Mouse (Mus musculus) heart, embryonic 14.5 days (tissue): Measurements from ENCODE around the gene Tdrd7. TPM values are rescaled to one million over a fixed set of nuclear protein-coding genes. Genes with fewer than 3 reads are reported as not detected.

Source experiments
- ATAC-seq: fragments of 200-750 bp; cut with Nextera tagmentation; 2 replicates; pipeline ENCODE4 v1.8.0; 2017; ENCODE audit warnings: low read depth, moderate TSS enrichment; ENCODE audit not compliant: insufficient number of reproducible peaks, insufficient read depth, low FRiP score
- H3K27ac ChIP-seq, 2 experiments: fragments of 200-500 bp in 1 of 2; fragments of 300-500 bp in 1 of 2; sonication (generic) in 1 of 2; replicated peaks in 1 of 2; 2 replicates each; pipeline ENCODE4 v1.5.1; 2012 to 2014; ENCODE audit warnings: low read depth in 2 of 2, low read length in 2 of 2, control low read depth in 1 of 2, mild to moderate bottlenecking in 1 of 2, mixed read lengths in 1 of 2; ENCODE audit not compliant: control insufficient read depth in 1 of 2, insufficient read depth in 1 of 2
- H3K27me3 ChIP-seq: fragments of 300-500 bp; sonication (generic); 2 replicates; pipeline ENCODE4 v1.6.1; 2014; ENCODE audit warnings: mild to moderate bottlenecking, low read length, control low read depth; ENCODE audit not compliant: control insufficient read depth, insufficient read depth
- H3K36me3 ChIP-seq: fragments of 300-500 bp; sonication (generic); 2 replicates; pipeline ENCODE4 v1.6.1; 2014; ENCODE audit warnings: mild to moderate bottlenecking, control low read depth, low read length, mixed read lengths; ENCODE audit not compliant: control insufficient read depth, insufficient read depth
- H3K4me1 ChIP-seq, 2 experiments: fragments of 200-500 bp in 1 of 2; fragments of 300-500 bp in 1 of 2; sonication (generic) in 1 of 2; 2 replicates each; pipeline ENCODE4 v1.6.1; 2012 to 2014; ENCODE audit warnings: low read length in 2 of 2, control low read depth in 1 of 2, mixed read lengths in 1 of 2; ENCODE audit not compliant: control insufficient read depth in 2 of 2, insufficient read depth in 2 of 2
- H3K4me2 ChIP-seq: fragments of 300-500 bp; sonication (generic); 2 replicates; pipeline ENCODE4 v1.6.1; 2014; ENCODE audit warnings: mild to moderate bottlenecking, low read length
- H3K4me3 ChIP-seq, 2 experiments: fragments of 200-500 bp in 1 of 2; fragments of 300-500 bp in 1 of 2; sonication (generic) in 1 of 2; 2 replicates each; pipeline ENCODE4 v1.5.1; 2012 to 2014; ENCODE audit warnings: low read length in 2 of 2, mild to moderate bottlenecking in 2 of 2, control low read depth in 1 of 2, low read depth in 1 of 2, moderate library complexity in 1 of 2; ENCODE audit not compliant: control insufficient read depth in 1 of 2, insufficient read depth in 1 of 2
- H3K9ac ChIP-seq: fragments of 300-500 bp; sonication (generic); 2 replicates; pipeline ENCODE4 v1.6.1; 2014; ENCODE audit warnings: mild to moderate bottlenecking, low read length
- H3K9me3 ChIP-seq: fragments of 300-500 bp; sonication (generic); 2 replicates; pipeline ENCODE4 v1.6.1; 2016; ENCODE audit warnings: low read length, control low read depth; ENCODE audit not compliant: control insufficient read depth
- WGBS: fragments of 180-500 bp; shearing (Covaris S2); extraction: QIAGEN DNeasy Blood & Tissue Kit; methylation state at CpG from one replicate; pipeline ENCODE4 v1.1.7; 2014; 5-methylcytosine and 5-hydroxymethylcytosine counted together
- polyA plus RNA-seq: library from polyadenylated mRNA; unstranded; fragments of >200 nt; fragmentation: Nextera tagmentation; extraction: Ambion mirVana; gene quantifications from 2 replicates; pipeline ENCODE4 v1.2.1, GENCODE M21; 2014

Gene Tdrd7
- polyA plus RNA-seq, 1 experiment from 2014 or later = 19.1 TPM

- Histone ChIP-seq H3K36me3 (peaks cover 50% of the 10 kb centered on the region), H3K27me3 (no peaks in the 10 kb centered on the region), H3K4me1 (peaks cover 25 to 49% of the 10 kb centered on the region in 2 experiments), H3K9me3 (no peaks in the 10 kb centered on the region), H3K27ac (0 out of 4 replicates have a peak overlapping the region, but pooled peaks have one; percentile 21 to 33), H3K4me3 (no peak overlapping the region), H3K4me2 (no peak overlapping the region), H3K9ac (no peak overlapping the region)
- 47% methylated on average over 4 of the region's 4 CpGs for WGBS
- no peak for ATAC-seq
Observed at GRCm38 (mm10) chr4:46047971-46048370, 82.8 kb downstream of the Tdrd7 start.

DNA sequence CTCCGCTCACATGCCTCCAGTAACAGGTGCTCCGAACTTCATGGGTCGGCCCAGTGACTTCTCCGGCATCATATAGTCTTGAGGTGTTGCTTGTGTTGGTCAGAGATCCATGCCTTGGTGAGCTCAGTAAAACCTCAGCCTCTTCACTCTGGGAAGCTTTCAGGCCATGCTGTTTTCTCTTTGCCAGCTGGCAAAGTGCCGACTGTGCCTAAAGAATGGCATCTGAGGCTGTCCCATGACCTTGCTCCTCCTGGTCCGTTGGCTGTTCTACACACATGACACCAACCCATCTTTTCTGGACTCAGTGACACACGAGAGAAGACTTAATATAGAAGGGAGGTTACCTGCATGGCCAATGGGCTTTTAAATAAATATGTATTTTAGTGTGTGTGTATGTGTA is 83.3 kb downstream of the Tdrd7 start:
- H3K4me2 ChIP-seq = no peak overlapping the region
- ATAC-seq = no peak

DNA sequence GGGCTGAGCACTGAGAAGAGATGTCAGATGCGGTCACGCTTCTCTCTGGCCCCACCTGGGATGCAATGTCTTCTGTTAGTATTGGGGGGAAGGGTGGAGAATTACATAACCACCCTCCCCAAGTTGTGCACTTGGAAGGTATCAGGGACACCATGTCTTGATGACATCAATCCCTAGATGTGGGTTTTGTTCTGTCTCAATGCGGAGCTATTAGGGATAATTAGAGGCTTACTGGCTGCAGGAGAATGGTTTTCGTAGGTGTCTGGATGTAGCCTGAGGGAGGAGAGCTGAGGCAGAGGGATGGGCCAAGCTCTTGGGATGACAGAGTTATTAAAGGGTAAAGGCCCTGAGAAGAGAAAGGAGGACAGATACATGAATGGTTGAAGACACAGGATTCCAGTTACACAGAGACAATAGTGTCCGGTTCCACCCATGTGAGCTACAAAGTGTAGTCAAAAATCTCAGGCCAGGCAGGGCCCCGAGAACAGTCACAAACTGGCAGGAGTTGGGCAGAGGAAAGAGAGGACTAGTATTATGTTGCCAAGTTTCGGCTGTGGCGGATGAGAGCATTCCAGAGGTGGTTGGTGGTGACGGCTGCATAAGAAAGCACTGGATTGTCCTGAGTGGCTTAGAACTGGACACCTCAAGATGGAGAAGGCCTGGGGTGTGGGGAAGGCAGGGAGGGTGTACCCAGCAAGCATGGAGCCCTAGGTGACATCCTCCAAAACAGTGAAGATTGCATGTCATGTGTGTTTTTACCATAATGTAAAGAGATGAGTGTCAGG is 88.4 kb downstream of the Tdrd7 start:
- Histone ChIP-seq H3K4me2 (no peak overlapping the region), H3K4me1 (peaks cover 9 to 36% of the 10 kb centered on the region in 2 experiments), H3K4me3 (no peak overlapping the region), H3K9ac (no peak overlapping the region), H3K27ac (peak overlapping the region in 1 of 2 experiments; percentile 39; a peak in 3 of 4 replicates), H3K27me3 (no peaks in the 10 kb centered on the region), H3K36me3 (peaks cover 62% of the 10 kb centered on the region), H3K9me3 (0 out of 2 replicates have a peak, but pooled peaks cover 2% of the 10 kb centered on the region)
- WGBS = 64% methylated on average over 9 of the region's 9 CpGs
- ATAC-seq = no peak

More for the DNA sequence above, 83.3 kb downstream of the Tdrd7 start:
- Histone ChIP-seq H3K9me3 (no peaks in the 10 kb centered on the region), H3K4me1 (peaks cover 23 to 49% of the 10 kb centered on the region in 2 experiments), H3K36me3 (peaks cover 50% of the 10 kb centered on the region), H3K9ac (no peak overlapping the region), H3K27me3 (no peaks in the 10 kb centered on the region), H3K27ac (0 out of 4 replicates have a peak overlapping the region, but pooled peaks of 1 of the 2 experiments have one; percentile 33), H3K4me3 (no peak overlapping the region)
- 75% methylated on average over 7 of the region's 7 CpGs for WGBS

GRCm38 (mm10) chr4:46056163-46056562 is 91.0 kb downstream of the Tdrd7 start:
- Histone ChIP-seq H3K36me3 (peaks cover 55% of the 10 kb centered on the region), H3K9ac (no peak overlapping the region), H3K4me3 (no peak overlapping the region), H3K4me2 (no peak overlapping the region), H3K4me1 (peaks cover 16 to 54% of the 10 kb centered on the region in 2 experiments), H3K27ac (peak overlapping the region in 1 of 2 experiments; percentile 34; a peak in 1 of 4 replicates), H3K9me3 (0 out of 2 replicates have a peak, but pooled peaks cover 2% of the 10 kb centered on the region), H3K27me3 (no peaks in the 10 kb centered on the region)
- 84% methylated on average over 5 of the region's 5 CpGs for WGBS
- ATAC-seq = no peak

DNA sequence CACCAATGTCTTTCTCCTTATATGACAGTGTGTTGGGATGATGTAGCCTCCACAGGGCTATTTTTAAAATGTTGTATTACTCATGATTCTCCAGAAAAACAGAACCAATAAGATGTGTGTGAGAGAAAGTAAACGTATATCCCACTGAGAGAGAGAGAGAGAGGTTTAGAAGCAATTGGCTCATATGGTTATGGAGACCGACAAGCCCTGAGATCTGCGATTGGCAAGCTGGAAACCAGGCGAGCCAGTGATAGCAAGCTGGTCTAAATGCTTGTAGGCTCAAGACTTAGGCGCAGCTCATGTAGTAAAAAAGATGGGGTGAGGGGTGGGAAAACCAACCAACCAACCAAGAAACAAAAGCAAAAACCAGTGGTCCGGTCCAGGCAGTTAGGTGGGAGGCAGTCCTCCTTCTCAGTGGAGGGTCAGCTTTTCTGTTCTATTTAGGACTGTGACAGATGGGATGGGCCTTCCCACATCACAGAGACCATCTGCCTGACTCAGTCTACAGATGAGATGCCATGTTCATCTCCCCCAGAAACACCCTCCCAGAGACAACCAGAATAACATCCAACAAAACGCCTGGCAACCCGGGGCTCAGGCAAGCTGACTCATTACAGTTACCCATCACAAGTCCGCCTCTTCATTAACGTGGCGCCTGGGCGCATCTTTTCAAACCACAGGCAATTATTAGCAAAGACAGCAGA is 96.3 kb downstream of the Tdrd7 start:
- H3K4me1 ChIP-seq = peaks cover 32 to 63% of the 10 kb centered on the region in 2 experiments
- ATAC-seq = no peak
- no peak overlapping the region for H3K9ac ChIP-seq
- H3K36me3 ChIP-seq = peaks cover 59% of the 10 kb centered on the region
- H3K27me3 ChIP-seq = no peaks in the 10 kb centered on the region
- H3K4me2 ChIP-seq = no peak overlapping the region
- 88% methylated on average over 12 of the region's 12 CpGs for WGBS
- H3K27ac ChIP-seq = 0 out of 4 replicates have a peak overlapping the region, but pooled peaks of 1 of the 2 experiments have one; percentile 6
- 0 out of 2 replicates have a peak, but pooled peaks cover 2% of the 10 kb centered on the region for H3K9me3 ChIP-seq
- H3K4me3 ChIP-seq = no peak overlapping the region

DNA sequence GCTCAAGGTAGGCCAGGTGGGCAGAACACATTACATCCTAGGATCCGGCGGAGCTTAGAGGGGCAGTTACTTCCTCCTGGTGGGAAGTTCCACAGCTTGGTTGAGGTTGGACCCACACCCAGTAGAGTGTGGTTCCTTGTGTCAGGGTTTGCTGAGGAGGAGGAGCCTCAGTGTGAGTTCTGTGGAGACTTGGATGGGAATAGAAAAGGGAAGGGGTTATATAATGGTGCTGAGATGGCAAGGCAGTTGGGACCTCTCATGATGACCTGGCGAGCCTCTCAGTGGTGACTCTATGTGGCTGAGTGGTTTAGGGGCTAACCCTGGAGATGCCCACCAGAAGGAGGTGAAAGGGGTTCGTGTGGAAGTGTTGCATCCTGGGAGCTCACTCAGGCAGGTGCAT is 98.7 kb downstream of the Tdrd7 start:
- ATAC-seq = no peak

GRCm38 (mm10) chr4:46064263-46064662 is 99.1 kb downstream of the Tdrd7 start:
- peaks cover 60% of the 10 kb centered on the region for H3K36me3 ChIP-seq
- WGBS = 9% methylated on average over 8 of the region's 8 CpGs
- H3K4me1 ChIP-seq = peaks cover 38 to 73% of the 10 kb centered on the region in 2 experiments
- no peak overlapping the region for H3K4me3 ChIP-seq
- peak overlapping the region; percentile 81 to 85 for H3K27ac ChIP-seq
- H3K9ac ChIP-seq = peak overlapping the region; percentile 32; the same call in 1 of the 2 replicates
- no peaks in the 10 kb centered on the region for H3K9me3 ChIP-seq
- H3K4me2 ChIP-seq = peak overlapping the region; percentile 1; the same call in 1 of the 2 replicates
- no peaks in the 10 kb centered on the region for H3K27me3 ChIP-seq
- no peak for ATAC-seq

More for the DNA sequence above, 98.7 kb downstream of the Tdrd7 start:
- H3K27ac ChIP-seq = peak overlapping the region; percentile 81 to 85
- peaks cover 38 to 78% of the 10 kb centered on the region in 2 experiments for H3K4me1 ChIP-seq
- WGBS = 78% methylated on average over 4 of the region's 4 CpGs
- H3K27me3 ChIP-seq = no peaks in the 10 kb centered on the region
- no peak overlapping the region for H3K4me3 ChIP-seq
- peaks cover 61% of the 10 kb centered on the region for H3K36me3 ChIP-seq
- no peaks in the 10 kb centered on the region for H3K9me3 ChIP-seq
- peak overlapping the region; percentile 32; the same call in 1 of the 2 replicates for H3K9ac ChIP-seq
- H3K4me2 ChIP-seq = no peak overlapping the region
